Mouse (Mus musculus) CH12F3 (cell line): ENCODE data around the gene Srcap.
"Not testable (repeated sequence)": the region's sequence is repeated elsewhere in the genome, so short reads cannot be mapped to it uniquely, and the experiment has no call there.

Experiments
- in situ Hi-C: fragments of 300-500 bp; cut with MboI; formaldehyde crosslinking; loops from 2 replicates; pipeline ENCODE4 v1.14.3; 2020; ENCODE audit warnings: low sequenced_read_pairs

Srcap gene

GRCm38 (mm10) chr7:127488364-127488763 lies 23.4 kb upstream of the Srcap start:
- in situ Hi-C loops, result not testable (repeated sequence)

DNA sequence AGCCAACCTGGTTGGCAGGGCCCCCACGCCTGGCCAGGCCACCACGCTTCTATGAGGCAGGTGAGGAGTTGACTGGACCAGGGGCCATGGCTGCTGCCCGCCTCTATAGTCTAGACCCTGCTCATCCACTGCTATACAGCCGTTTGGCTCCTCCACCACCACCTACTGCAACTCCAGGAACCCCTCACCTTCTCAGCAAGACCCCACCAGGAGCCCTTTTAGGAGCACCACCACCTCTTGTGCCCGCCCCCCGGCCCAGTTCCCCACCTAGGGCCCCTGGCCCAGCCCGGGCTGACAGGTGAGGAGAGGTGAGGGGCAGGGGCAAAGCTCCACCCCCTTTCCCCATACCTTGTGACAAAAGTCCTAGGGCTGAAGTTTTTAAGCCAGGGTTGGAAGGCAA lies 21.8 kb upstream of the Srcap start:
- in situ Hi-C loops, result no loop called here

- in situ Hi-C loops, result no loop called here
Measured at GRCm38 (mm10) chr7:127491846-127492245, 19.9 kb upstream of the Srcap start.

- in situ Hi-C loops, result no loop called here
Measured at GRCm38 (mm10) chr7:127494648-127495047, 17.1 kb upstream of the Srcap start.

- in situ Hi-C loops, result no loop called here
Measured at GRCm38 (mm10) chr7:127497382-127497781, 14.4 kb upstream of the Srcap start.

- in situ Hi-C loops, result no loop called here
Measured at GRCm38 (mm10) chr7:127498407-127498806, 13.4 kb upstream of the Srcap start.

GRCm38 (mm10) chr7:127508291-127508690 lies 3.5 kb upstream of the Srcap start:
- in situ Hi-C loops, result no loop called here

DNA sequence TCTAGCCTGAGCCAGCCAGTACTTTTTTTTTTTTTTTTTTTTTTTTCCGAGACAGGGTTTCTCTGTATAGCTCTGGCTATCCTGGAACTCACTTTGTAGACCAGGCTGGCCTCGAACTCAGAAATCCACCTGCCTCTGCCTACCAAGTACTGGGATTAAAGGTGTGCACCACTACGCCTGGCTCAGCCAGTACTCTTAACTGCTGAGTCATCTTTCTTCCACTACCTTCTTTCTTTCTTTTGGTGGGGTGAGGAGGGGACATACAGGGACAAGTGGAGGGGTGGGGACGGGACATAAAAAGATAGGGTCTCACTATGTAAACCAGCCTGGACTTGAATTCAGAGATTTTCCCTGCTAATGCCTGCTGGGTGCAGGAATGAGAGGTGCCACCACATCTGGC lies 2.0 kb upstream of the Srcap start:
- in situ Hi-C loops, result not testable (repeated sequence)

GRCm38 (mm10) chr7:127511241-127511640 lies 542 bp upstream of the Srcap start:
- in situ Hi-C loops, result no loop called here

DNA sequence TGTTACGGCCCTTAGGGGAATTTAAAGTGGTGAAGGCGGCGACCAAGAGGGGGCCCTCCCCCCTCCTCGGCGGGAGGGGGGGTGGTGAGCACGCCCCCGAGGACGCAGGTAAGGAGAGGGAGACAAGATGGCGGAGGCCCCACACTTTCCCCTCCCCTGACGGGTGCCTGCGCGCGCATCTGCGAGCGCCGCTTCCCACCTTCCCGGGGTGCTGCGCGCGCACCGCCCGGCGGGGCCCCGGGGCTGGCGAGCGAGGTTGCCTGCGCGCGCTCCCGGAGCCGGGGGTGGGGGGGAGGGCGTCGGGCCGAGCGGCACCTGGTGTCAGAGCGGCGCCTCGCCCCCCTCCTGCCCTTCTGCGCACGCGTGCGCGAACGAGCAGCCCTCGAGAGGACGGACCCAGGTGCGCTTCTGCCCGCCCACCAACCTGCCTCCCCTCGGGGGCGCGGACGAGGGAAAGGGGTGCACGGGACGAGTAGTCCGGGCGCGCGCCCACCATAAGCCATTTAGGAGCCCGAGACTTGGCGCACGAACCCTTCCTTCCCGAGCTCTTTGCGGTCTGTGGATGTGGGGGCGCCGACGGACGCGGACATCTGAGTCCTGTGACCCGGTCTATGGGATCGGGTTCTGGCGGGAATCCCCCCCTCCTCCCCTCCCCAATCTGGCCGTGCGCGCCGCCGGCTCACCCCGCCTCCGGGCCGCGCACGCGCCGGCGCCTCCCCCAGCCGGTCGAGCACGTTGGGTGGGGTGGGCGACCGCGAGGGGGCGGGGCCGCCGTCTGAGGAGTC lies 640 bp downstream of the Srcap start:
- in situ Hi-C loops, result no loop called here

DNA sequence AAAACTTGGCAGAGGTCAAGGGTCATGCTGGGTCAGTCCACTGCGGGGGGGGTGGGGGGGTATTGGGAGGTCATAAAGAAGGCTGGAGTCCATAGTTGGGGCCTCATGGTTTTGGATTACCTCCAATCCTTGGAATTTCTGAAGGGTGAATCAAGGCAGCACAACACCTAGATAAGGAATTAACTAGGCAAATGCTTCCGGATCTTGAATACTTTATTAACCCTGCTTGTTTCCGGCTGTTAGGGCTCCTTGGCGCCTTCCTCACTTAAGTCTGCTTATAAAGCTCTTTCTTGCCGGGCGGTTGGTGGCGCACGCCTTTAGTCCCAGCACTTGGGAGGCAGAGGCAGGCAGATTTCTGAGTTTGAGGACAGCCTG lies 1.2 kb downstream of the Srcap start:
- in situ Hi-C loops, result no loop called here

DNA sequence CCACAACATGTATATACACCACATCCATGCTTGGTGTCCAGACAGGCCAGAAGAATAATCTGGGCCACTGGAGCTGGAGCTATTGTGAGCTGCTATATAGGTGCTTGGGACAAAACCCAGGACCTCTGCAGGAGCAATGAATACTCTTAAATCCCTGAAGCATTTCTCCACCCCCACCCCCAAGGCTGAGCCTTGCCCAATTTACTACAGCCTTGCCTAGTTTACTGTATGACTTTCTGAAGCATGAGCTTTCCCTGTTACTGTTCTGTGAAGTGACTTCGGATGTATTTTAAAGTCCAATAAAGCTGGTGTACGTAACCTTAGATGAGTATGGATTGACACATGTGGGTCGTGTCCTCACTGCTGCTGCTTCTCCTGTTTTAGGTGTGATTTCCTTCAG lies 2.0 kb downstream of the Srcap start:
- in situ Hi-C loops, result no loop called here

DNA sequence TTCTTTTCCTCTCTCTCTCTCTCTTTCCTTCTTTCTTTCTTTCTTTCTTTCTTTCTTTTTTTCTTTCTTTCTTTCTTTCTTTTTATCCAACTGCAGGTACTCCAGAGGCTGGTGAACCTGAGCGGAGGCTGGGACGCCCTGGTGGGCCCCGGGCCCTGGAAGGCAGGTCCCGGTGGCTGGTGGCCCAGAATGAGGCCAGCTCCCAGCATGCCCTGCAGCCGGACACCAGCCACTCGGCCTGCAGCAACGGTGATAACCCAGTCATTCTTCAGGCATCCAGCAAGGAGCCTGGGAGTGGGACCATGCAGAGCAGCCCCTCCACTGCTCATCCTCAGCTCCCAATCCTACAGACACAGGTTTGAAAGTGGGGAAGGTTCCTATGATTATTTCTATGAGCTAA lies 4.1 kb downstream of the Srcap start:
- in situ Hi-C loops, result no loop called here

DNA sequence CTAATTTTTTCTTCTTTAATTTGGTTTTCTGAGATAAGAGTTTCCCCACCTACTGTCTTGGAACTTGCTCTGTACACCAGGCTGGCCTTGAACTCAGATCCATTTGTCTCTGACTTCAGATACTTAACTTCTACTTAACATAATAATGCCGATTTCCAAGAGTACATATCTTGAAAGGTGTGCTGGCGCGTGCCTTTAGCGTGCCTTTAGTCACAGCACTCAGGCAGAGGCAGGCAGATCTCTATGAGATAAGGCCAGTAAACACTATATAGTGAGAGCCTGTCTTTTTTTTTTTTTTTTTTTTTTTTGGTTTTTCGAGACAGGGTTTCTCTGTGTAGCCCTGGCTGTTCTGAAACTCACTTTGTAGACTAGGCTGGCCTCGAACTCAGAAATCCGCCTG lies 4.6 kb downstream of the Srcap start:
- in situ Hi-C loops, result no loop called here

DNA sequence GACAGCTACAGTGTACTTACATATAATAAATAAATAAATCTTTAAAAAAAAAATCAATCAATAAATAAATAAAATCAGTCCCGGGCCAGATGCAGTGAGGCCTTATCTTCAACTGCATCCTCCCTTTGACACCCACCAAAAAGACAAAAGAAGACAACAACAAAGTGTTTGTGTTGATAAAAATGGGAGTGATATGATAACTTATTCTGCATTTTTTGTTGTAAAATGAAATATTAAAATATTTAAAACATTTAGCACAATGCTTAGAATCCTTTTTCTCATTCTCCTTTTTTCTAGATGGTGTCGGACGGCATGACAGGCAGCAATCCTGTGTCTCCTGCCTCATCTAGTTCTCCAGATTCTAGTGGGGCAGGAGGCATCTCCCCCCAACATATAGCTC lies 7.5 kb downstream of the Srcap start, which contains the start of gene Gm42715:
Gene Gm42715 (plus strand): TSS at position 301 of the 400 bp plus-strand sequence.
- in situ Hi-C loops, result no loop called here

GRCm38 (mm10) chr7:127541671-127542070 lies 29.9 kb downstream of the Srcap start:
- in situ Hi-C loops, result no loop called here

DNA sequence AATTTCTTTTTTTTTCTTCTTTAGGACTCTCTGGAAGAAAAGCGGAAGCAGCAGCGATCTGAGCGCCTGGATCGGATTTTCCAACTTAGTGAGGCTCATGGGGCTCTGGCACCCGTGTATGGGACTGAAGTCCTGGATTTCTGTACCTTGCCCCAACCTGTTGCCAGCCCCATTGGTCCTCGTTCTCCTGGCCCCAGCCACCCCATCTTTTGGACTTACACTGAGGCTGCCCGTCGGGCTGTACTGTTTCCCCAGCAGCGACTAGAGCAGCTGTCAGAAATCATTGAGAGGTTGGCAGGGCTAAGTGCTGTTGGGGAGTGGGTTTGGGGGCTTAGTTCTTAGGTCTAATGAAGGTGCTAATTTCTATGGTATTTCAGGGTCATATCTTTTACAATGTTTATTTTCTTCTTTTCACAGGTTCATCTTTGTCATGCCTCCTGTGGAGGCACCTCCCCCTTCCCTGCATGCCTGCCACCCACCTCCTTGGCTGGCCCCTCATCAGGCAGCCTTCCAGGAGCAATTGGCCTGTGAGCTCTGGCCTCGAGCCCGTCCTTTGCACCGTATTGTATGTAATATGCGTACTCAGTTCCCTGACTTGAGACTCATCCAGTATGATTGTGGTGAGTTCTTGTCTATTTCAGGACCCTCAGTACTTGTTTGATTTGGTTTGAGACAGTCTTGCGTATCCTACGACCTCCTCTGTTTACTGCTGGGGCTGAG lies 37.5 kb downstream of the Srcap start:
- in situ Hi-C loops, result no loop called here

DNA sequence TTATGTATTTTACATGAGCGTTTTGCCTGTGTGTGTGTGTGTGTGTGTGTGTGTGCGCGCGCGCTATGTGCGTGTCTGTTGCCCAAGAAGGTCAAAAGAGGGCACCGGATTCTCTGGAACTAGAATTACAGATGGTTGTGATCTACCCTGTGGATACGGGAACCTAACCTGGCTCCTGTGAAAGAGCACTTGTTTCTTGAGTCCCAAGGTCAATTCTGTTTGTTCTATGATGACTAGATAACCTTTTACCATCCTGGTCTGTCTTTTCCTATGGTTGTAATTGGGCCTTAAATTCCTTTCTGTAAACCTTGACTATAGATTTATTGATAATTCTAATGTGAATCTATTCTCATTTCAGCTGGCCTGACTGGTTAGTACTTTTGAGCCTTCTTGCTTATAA lies 39.8 kb downstream of the Srcap start:
- in situ Hi-C loops, result no loop called here

- in situ Hi-C loops, result no loop called here
Measured at GRCm38 (mm10) chr7:127560580-127560979, 48.8 kb downstream of the Srcap start.

GRCm38 (mm10) chr7:127561340-127561858 lies 49.6 kb downstream of the Srcap start, which contains the start of gene Tmem265:
Gene Tmem265 (plus strand): TSS chr7:127561390.
- in situ Hi-C loops, result no loop called here

DNA sequence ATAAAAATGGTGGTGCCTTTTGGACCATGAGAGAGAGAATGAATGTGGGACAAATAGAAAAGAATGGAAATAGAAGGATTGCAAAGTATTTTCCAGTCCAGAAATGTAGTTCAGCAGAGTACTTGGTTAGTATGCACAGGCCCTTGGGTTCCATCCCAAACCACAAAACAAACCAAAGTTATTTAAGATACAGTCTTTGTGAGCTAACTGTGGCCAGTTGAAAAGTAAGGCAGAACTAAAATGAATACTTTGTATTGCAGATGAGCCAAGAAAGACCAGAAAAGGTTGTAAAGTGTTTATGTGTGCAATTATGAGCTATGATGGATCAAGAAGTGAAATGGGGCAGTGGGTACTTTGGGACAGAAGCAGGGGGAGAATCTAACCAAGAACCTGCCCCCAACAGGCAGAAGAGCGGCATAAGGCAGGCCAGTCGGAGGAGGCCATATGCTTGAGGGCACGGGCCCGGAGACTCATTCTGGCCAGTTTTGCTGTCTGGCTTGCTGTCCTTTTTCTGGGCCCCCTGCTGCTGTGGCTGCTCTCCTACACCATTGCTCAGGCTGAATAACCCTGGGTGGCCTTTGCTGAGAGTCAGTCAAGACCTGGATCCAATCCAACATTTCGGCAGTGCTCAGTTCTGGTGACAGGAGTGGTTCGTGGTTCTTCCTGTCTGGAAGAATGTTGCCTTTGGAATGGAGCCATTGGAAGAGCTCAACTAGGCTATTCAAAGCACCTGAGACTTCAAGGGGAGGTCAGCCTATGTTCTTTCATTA lies 52.8 kb downstream of the Srcap start:
- in situ Hi-C loops, result no loop called here
